Mouse (Mus musculus): ENCODE data around the gene Slx4ip. TPM values are rescaled to one million over a fixed set of nuclear protein-coding genes. Genes with fewer than 3 reads are reported as not detected.

The Slx4ip gene
- polyA plus RNA-seq, 1 experiment from 2014 or later, result 4.0 TPM

DNA sequence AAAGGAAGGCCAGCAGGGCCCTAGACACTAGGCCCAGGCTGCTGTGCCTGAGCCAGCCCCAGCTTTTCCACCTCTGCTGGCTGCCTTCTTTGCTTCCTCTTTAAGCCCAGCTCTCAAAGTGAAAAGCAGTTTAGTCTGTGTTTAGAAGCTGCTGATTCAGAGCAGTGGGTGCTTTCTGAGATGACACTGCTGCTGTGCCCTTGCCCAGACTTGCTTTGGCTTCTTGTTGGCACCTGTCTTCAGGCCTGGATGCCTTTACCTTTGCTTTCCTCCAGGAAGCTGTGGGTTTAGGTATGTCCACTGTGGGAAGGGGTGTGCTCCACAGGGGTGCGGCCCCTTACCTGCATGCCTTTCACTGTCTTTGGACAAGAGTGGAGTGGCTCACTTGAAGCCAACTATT lies 28.4 kb downstream of the Slx4ip start:
- Histone ChIP-seq H3K79me2 (ENCODE audit: inconsistent target) (peaks cover 47% of the 10 kb centered on the region; the same call in 1 of the 2 replicates), H3K4me3 (ENCODE audit: inconsistent target) (no peak overlapping the region), H3K27ac (peak overlapping the region; percentile 75), H3K36me3 (ENCODE audit: inconsistent target) (no peaks in the 10 kb centered on the region)
- WGBS (ENCODE audit: missing documents), result 91% methylated on average over 1 of the region's 1 CpGs

DNA sequence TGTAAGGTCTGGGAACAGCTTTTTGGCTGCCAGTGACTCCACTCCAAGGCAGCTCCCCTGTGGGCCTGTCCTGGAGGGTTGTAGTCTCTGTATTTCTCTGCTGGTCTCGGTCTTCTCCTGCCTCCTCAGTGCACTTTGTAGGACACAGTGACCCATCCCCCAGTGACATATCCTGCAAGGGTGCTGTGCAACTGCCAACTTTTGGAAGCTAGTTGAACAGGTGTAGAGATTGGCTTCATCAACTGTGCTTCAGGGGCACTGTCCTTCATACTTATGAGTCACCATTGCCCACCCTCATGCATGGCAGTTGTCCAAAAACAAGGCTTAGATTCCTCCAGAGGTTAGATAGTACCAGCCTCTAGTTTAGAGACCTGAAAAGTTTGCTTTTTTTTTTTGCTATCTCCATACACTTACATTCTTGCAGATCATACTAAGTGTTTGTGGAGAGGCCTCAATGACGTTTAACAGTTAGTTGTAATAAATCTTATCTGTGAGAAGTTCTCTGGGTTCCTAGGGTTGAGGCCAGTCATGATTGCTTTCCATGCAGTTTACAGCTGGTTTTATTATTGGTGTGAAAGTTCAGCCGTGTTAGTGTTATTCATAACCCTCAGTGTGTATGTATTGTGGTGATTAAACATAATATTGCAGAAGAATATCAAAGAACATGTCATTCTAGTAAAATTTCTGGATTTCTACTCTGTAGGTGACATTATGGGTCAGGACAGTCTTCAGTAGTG lies 29.4 kb downstream of the Slx4ip start:
- Histone ChIP-seq H3K27ac (peak overlapping the region; percentile 75), H3K36me3 (ENCODE audit: inconsistent target) (no peaks in the 10 kb centered on the region), H3K79me2 (ENCODE audit: inconsistent target) (peaks cover 47% of the 10 kb centered on the region; the same call in 1 of the 2 replicates), H3K4me3 (ENCODE audit: inconsistent target) (no peak overlapping the region)
- WGBS (ENCODE audit: missing documents), result 83% methylated on average over 3 of the region's 3 CpGs

DNA sequence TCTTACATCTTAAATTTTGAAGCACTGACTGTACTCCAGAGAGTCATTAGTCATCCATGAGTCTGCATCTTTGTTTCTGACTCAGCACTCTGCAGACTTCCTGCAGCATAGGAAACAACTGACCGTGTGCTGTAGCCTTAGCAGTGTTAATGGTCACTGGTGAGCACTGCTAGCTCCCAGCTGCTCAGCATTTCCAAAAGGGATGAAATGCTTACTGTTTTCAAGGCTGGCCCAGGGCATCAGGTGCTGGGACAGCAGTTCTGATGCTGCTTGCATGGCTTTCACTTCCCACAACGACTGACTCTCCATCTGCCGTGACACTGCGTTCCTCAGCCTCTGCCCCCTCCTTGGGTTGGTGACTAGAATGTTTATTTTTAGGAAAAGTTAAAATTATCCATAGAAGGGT lies 30.0 kb downstream of the Slx4ip start:
- no peak overlapping the region for H3K4me3 ChIP-seq (ENCODE audit: inconsistent target)

DNA sequence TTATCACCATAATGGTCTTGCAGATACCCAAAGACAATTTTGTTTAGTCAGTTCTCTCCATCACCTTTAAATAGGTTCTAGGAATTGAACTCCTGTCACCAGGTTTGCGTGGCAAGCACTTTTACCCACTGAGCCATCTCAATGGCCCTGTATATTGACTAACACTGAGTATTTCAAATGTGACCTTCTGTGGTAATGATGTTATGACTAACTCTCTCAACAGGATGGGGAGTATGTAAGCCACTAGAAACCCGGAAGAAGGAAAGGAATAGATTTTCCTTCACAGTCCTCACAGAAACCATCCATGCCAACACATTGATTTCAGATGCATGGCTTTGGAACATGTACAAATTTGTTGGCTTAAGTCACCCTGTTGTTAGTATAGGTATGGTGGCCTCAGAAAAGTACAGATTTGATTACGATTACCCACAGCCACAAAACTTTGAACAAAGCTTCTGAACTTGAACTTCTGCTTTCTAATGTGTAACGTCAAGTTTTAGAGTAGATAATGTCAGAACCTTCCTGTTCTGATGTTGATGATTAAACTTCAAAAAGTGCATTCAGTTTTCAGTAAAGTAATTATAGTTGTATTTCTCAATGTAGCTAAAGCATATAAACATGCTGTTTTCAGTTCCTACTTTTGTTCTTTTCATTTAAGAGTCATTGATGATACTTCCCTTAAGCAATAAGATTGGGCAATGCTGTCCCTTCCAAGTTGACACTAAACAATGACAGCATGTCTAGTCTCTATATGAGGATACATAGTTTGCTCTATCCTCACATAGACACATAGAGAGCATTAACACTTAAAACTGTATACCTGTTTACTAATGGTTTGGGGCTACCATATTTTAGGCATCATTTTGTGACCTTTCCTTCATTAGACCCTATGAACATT lies 45.6 kb downstream of the Slx4ip start:
- peaks cover 35% of the 10 kb centered on the region; the same call in 1 of the 2 replicates for H3K79me2 ChIP-seq (ENCODE audit: inconsistent target)
- 6% methylated on average over 4 of the region's 4 CpGs for WGBS (ENCODE audit: missing documents)
- H3K4me3 ChIP-seq (ENCODE audit: inconsistent target), result no peak overlapping the region
- peak overlapping the region; percentile 75 for H3K27ac ChIP-seq
- no peaks in the 10 kb centered on the region for H3K36me3 ChIP-seq (ENCODE audit: inconsistent target)

More for the DNA sequence above, 30.0 kb downstream of the Slx4ip start:
- WGBS (ENCODE audit: missing documents), result 0% methylated on average over 4 of the region's 4 CpGs
- H3K36me3 ChIP-seq (ENCODE audit: inconsistent target), result no peaks in the 10 kb centered on the region
- H3K79me2 ChIP-seq (ENCODE audit: inconsistent target), result peaks cover 47% of the 10 kb centered on the region; the same call in 1 of the 2 replicates
- peak overlapping the region; percentile 75 for H3K27ac ChIP-seq

DNA sequence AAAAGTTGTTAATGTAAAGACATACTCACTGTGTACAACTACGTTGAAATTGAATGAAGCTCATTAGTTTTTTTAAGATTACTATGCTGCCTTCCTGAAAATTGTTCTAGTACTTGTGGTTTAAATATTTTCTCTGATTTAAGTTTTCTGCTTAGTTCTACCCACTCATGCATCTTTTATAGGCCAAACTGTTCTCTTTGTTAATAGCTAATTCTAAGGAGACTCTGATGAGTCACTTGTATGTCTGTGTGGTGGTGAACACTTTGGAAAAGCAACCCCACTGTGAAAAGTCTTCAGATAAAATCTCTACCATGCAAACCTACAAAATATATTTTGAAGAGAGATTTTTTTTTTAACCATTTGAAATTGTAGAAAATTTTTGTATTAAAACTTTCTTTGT lies 47.2 kb downstream of the Slx4ip start:
- 63% methylated on average over 1 of the region's 1 CpGs for WGBS (ENCODE audit: missing documents)
- Histone ChIP-seq H3K27ac (0 out of 2 replicates have a peak overlapping the region, but pooled peaks have one; percentile 34), H3K79me2 (ENCODE audit: inconsistent target) (peaks cover 20% of the 10 kb centered on the region; the same call in 1 of the 2 replicates), H3K4me3 (ENCODE audit: inconsistent target) (no peak overlapping the region), H3K36me3 (ENCODE audit: inconsistent target) (no peaks in the 10 kb centered on the region)

DNA sequence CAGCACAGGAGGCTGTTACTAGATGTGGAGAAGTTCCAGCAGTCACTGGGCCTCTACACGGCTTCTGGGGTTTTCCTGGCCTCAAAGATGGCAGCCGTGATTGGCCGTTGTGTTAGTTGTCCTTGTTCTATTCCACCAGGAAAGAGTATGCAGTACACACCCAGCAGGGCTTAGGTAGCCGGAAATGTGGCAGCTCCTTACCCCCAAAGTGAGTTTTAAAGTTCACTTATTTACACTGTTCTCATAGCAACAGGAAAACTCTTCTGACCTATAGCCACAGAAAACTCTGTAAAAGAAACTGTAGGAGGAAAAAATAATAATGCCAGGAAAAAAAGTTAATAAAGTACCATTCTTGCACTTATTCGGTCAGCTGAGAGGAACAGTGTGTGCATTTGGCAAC lies 55.3 kb downstream of the Slx4ip start:
- 95% methylated on average over 5 of the region's 5 CpGs for WGBS (ENCODE audit: missing documents)
- no peaks in the 10 kb centered on the region for H3K36me3 ChIP-seq (ENCODE audit: inconsistent target)
- no peaks in the 10 kb centered on the region for H3K79me2 ChIP-seq (ENCODE audit: inconsistent target)
- H3K4me3 ChIP-seq (ENCODE audit: inconsistent target), result no peak overlapping the region
- no peak overlapping the region for H3K27ac ChIP-seq

DNA sequence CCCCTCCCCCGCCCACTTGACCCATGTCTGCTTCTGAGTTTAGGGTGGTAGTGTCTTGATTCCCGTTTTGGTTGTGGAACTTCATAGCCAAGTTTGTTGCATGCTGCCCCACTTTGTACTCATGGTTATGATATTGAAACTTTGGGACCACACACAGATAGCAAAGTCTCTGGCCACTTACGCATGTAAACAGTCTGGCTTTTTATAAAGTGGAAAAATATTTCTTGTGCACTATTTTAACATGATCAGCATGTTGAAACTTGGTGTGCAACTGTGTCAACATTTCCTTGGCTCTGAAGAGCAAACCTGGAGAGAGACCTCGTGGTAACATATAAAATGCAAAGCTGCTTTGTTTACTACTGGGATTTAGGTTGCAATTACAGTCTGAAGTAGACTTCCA lies 56.5 kb downstream of the Slx4ip start:
- Histone ChIP-seq H3K79me2 (ENCODE audit: inconsistent target) (no peaks in the 10 kb centered on the region), H3K27ac (no peak overlapping the region), H3K4me3 (ENCODE audit: inconsistent target) (no peak overlapping the region), H3K36me3 (ENCODE audit: inconsistent target) (no peaks in the 10 kb centered on the region)
- 77% methylated on average over 4 of the region's 4 CpGs for WGBS (ENCODE audit: missing documents)

DNA sequence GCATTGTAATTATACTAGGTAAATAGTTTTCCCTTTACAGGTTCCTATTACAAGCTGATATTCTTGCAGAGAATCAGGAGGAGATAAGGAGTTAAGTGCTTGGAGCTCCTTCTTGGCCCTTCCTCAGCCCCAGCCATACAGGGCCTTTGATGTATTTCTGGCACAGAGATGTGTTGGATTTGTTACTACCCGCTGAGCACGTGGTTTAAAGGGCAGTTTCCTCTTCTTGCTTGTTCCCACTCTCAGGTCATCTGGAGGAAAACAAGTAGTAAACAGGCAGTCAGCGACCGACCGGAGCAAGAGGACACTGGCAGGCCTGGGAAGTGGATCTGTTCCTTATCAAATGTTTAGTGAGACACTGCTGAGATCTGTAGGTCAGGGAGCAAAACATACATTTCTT lies 56.9 kb downstream of the Slx4ip start:
- no peaks in the 10 kb centered on the region for H3K79me2 ChIP-seq (ENCODE audit: inconsistent target)
- H3K4me3 ChIP-seq (ENCODE audit: inconsistent target), result no peak overlapping the region
- WGBS (ENCODE audit: missing documents), result 39% methylated on average over 5 of the region's 5 CpGs
- H3K36me3 ChIP-seq (ENCODE audit: inconsistent target), result no peaks in the 10 kb centered on the region
- no peak overlapping the region for H3K27ac ChIP-seq

DNA sequence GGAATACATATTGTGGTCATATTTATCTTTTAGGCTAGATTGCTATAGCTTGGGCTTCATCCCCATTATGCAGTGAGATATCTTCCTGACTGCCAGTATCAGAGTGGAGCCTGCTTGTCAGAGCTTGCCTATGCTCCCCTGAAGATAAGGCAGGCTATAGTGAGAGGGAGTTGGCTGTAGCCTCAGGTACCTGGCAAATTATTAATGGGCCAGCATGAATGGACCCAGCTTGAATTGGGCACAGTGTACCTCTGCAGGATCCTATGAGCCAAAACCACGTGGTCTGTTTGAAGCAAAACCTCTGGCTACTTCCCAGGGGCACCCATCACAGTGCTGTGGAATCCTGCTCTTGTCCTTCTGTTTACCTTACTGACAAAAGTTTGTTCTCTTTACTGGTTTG lies 61.2 kb downstream of the Slx4ip start:
- no peaks in the 10 kb centered on the region for H3K36me3 ChIP-seq (ENCODE audit: inconsistent target)
- WGBS (ENCODE audit: missing documents), result 85% methylated on average over 1 of the region's 1 CpGs
- H3K4me3 ChIP-seq (ENCODE audit: inconsistent target), result no peak overlapping the region
- no peak overlapping the region for H3K27ac ChIP-seq
- H3K79me2 ChIP-seq (ENCODE audit: inconsistent target), result no peaks in the 10 kb centered on the region

DNA sequence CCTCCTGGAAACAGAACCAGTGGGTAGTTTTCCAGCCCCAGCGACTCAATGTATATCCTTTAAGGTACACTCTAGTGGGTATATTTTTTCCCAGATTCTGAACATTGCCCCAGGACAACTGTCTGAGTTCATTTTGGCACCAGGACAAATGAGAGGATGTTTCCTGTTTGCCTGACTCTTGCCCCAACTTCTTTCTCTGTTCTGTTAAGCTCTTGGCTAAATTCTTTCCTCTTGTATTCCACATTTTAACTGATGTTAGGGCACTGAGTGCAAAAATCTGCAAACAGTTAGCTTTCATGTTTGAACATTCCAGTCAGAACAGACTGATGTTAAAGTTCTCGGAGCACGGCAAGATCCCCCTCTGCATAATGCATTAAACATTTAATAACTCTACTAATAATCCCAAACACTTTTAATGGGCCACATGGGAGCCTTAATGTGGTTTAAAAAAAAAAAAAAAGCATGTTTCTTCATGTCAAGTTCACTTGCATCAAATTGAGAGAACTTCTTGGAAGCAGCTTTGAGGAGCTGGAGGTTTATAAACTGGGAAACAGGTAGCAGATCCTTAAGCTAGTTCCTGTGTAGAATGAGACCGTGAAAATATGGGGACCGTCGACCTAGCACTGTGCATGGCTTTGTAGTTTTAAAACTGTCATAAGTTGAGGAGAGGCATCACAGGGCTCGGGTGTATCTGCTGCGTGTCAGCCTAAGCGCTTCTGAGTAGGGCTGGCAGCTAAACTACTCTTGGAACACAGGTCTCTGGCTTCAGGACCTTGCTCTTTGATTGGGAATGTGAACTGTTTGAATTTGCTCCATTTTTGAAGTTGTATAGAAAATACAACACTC lies 64.9 kb downstream of the Slx4ip start:
- Histone ChIP-seq H3K27ac (no peak overlapping the region), H3K79me2 (ENCODE audit: inconsistent target) (no peaks in the 10 kb centered on the region), H3K36me3 (ENCODE audit: inconsistent target) (no peaks in the 10 kb centered on the region), H3K4me3 (ENCODE audit: inconsistent target) (no peak overlapping the region)
- WGBS (ENCODE audit: missing documents), result 93% methylated on average over 9 of the region's 9 CpGs

DNA sequence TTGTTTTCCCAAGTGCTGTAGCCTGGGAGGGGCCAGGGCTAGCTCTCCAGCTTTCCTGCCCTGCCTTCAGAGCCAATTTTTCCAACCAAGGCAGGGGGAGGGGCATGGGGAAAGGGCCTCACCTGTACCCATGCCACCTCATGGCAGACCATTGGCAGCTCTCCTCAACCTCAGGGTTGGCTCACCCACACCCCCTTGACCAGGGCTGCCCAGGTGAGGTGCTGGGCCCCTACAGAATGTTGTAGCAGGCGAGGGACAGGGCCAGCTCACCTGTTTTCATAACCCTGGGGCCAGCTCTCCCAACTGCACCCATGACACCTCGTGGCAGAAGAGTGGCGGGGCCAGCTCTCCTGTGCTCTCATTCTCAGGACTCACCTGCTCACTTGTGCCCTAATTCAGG lies 67.7 kb downstream of the Slx4ip start:
- Histone ChIP-seq H3K79me2 (ENCODE audit: inconsistent target) (no peaks in the 10 kb centered on the region), H3K4me3 (ENCODE audit: inconsistent target) (no peak overlapping the region), H3K27ac (no peak overlapping the region), H3K36me3 (ENCODE audit: inconsistent target) (no peaks in the 10 kb centered on the region)
- 97% methylated on average over 3 of the region's 3 CpGs for WGBS (ENCODE audit: missing documents)

DNA sequence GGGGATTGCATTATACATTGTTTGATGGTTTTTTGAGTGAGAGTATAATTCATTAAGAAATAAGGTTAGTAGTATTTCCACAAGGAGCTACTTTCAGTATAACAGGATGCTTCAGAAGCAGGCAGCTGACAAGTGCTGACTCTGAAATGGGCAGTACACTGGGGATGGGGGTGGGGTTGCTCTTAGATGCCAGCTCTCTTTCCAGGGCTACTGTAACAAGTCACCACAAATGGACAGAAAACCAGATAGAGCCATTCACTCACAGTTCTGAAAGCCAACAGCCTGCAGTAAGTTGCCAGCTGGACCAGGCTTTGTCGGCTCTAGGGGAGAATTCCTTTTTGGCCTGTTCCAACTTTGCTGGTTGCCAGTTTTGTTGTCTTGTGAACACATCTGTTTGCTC lies 84.8 kb downstream of the Slx4ip start:
- no peaks in the 10 kb centered on the region for H3K36me3 ChIP-seq (ENCODE audit: inconsistent target)
- no peaks in the 10 kb centered on the region for H3K79me2 ChIP-seq (ENCODE audit: inconsistent target)
- 85% methylated on average over 1 of the region's 1 CpGs for WGBS (ENCODE audit: missing documents)
- H3K4me3 ChIP-seq (ENCODE audit: inconsistent target), result no peak overlapping the region
- H3K27ac ChIP-seq, result no peak overlapping the region

DNA sequence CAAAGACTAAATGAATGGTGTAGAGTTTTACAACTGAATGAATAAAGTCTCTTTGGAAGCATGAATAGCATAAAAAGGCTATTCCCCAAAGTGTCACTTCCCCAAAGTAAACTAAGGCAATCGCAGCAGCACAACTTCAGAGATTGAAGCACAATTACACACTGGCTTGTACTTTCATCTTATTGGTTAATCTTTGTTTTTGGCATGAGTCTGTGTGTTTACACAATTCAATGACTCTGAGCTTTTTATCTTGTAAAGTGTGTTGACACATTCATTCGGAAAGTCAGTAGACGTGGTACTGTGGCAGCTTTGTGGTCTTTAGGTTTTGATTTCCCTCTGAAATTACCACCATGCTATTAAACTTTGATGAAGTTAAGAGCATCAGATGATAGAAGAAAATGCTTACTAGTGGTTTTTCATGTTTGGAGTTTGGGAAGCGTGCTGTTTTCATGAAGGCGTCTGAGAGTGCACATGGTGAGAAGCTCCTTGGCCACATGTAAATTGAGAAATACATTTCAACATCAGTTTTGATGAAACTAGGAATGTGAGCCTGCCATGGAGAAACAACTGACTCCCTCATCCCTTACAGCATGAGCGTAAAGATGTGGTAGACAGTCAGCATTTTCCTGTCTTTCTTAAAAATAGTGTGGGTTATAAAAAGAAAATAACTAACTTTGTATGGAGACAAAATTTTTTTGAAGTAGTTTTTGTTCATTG lies 88.2 kb downstream of the Slx4ip start:
- Histone ChIP-seq H3K27ac (no peak overlapping the region), H3K79me2 (ENCODE audit: inconsistent target) (no peaks in the 10 kb centered on the region), H3K36me3 (ENCODE audit: inconsistent target) (no peaks in the 10 kb centered on the region), H3K4me3 (ENCODE audit: inconsistent target) (no peak overlapping the region)
- WGBS (ENCODE audit: missing documents), result 82% methylated on average over 6 of the region's 6 CpGs

Measured in macrophage (primary cell).